Mouse (Mus musculus) v-Abl transformed pro-B cells (cell line): ENCODE results near the gene Ascl1.

Source experiments
- in situ Hi-C, 2 experiments: fragments of 400-800 bp; cut with MboI; formaldehyde crosslinking; loops; one replicate each; pipeline ENCODE4 v1.15.1; 2025; ENCODE audit not compliant: unreplicated experiment in 2 of 2

Ascl1 gene

DNA sequence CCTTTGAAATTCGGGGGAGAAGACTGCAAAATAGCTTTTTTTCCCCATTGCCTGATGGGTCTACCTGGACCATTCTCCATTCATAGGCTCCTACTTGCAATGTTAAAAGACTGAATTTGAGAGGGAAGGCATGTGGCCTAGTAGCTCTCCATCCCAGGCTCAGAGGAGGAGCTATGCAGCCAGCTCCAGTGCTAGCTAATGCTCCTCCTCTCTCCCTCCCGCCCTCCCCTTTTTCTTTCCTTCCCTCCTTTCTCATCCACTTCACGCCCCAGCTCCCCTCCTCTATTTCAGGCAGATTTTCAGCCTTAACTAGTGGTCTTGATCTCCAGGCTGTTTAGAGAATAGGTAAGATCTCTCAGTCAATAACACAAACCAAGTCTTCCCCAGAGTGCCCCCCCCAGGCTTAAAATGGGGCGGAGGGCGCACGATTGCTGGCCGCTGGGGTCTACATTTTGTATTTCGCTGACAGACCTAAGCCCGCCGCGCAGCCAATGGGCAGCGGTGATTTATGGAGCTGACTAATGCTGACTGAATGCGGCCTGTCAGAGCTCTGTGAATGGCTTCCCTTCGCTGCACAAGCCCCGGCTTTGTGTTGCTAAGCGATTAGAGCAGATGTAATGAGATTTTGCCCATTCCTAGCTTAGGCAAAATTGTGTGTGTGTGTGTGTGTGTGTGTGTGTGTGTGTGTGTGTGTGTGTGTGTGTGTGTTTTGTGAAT, 4.9 kb downstream of the Ascl1 start:
- in situ Hi-C loops = no loop called here

GRCm38 (mm10) chr10:87485721-87486620, 7.5 kb downstream of the Ascl1 start:
- in situ Hi-C loops = no loop called here

- in situ Hi-C loops = no loop called here
Measured at GRCm38 (mm10) chr10:87484831-87485720, 8.4 kb downstream of the Ascl1 start.

GRCm38 (mm10) chr10:87477895-87478294, 15.6 kb downstream of the Ascl1 start:
- in situ Hi-C loops = no loop called here

DNA sequence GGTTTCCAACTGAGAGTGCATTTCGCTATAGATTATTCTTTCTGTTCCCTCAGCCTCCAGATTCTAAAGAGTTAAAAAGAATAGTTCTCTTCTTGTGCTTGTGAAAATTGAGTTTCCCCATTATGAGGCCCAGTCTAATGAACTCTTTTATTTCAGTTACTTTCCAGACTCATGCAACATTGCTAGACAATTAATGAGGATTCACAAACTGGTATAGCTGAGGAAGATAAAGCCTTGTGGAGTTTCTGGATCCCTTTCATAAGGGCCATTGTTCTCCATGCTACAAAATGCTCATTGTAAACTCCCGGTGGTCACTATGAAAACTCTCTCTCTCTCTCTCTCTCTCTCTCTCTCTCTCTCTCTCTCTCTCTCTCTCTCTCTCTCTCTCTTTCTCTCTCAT, 18.5 kb downstream of the Ascl1 start:
- in situ Hi-C loops = no loop called here

GRCm38 (mm10) chr10:87473475-87474131, 19.9 kb downstream of the Ascl1 start:
- in situ Hi-C loops = no loop called here

DNA sequence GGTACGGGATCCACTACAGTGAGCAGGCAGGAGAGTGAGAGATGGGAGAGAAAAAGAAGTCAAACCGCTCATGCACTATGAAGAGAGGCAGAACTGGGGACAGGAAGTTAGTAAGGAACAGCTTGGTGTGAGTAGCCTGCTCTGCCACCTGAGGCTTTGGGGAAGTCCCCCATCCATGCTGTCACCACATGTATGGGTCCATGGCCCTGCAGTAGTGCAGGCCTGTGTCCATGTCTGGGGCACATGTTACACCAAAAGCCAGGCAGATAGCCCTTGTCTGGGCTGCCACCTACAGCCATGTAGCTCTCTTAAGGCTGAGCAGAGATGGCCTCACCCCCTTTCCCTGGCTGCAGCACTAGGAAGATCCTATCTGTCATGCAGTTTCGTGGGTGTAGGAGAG, 42.7 kb downstream of the Ascl1 start:
- in situ Hi-C loops = no loop called here

GRCm38 (mm10) chr10:87449368-87449767, 44.1 kb downstream of the Ascl1 start:
- in situ Hi-C loops = no loop called here

DNA sequence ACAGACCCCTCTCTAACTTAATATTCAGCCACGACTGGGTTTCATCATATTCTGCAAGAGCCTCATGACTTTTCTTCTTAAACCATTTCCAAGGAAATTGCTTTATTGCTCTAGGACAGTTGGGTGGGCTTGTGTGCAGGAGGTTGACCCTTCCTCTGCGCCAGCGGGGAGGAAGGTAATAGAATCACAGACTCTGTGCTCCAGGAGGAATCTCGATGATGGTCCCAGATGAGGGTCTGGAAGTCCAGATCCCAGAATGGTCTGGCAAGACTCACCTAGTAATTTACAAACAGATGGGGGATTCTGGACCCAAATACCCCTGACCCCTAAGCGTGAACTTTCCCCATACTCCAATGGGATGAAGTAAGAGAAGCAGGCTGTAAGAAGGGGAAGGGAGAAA, 45.2 kb downstream of the Ascl1 start:
- in situ Hi-C loops = no loop called here

DNA sequence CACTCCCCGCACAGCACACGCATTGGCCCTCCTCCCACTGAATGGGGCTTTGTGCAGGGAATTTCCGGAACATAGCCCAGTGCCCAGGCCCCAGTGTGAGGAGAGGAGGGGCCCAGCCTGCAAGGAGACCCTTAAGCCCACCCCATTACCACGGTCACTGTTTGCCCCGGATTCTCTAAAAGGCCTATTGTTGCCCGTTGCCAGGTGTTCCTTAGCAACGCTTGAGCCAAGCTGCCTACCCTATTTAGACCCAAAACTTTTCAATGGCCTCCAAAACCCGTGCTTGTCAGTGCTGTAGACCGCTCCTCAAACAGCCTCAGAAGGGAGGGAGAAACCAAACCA, 45.7 kb downstream of the Ascl1 start:
- in situ Hi-C loops = no loop called here

- in situ Hi-C loops = no loop called here
Measured at GRCm38 (mm10) chr10:87446829-87447753, 46.4 kb downstream of the Ascl1 start.

GRCm38 (mm10) chr10:87446139-87446828, 47.2 kb downstream of the Ascl1 start:
- in situ Hi-C loops = no loop called here
